Comparison of ENCODE assay signal across 17 mouse cellular contexts in the genomic region with DNA sequence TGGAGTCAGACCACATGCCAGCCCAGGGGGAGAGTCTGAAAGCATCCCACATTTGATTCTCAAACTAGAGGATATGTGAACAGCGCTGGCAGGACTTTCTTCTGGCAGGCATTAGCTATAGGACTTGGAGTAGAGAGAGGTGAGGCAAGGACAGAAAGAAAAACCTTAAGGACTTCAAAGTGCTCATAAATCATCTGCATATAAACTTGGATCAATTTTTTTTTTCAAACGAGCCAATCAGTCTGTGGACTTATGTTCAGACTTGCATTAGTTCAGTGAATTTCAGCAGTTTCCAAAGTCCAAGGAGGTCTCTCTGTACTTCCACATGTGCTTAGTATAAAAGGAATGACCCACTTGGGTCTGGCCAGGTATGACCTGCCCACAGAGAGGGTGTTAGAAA.
"Had no signal": no experiment of that assay in that cellular context is flagged by ENCODE, and none has a peak within 500 bp of the region (broad histone marks: within the 10 kb centered on the region; RNA-seq: fewer than 3 reads in every experiment).

No protein-coding gene starts in this region.

- H3K4me1 ChIP-seq: midbrain, embryonic 15.5 days had no signal

- DNase-seq: lung, adult 2 months; lung, postnatal 14 days; lung, postnatal 36 days; right cerebral cortex, postnatal 14 days; thymus, adult 2 months; thymus, postnatal 25 days; thymus, postnatal 4 days had no signal

- H3K9ac ChIP-seq: lung, embryonic 15.5 days; midbrain, embryonic 13.5 days; midbrain, embryonic 15.5 days; neural tube, embryonic 12.5 days; stomach, embryonic 15.5 days had no signal

- H3K27ac ChIP-seq: lung, embryonic 15.5 days; macrophage; midbrain, embryonic 13.5 days; midbrain, embryonic 15.5 days; neural tube, embryonic 12.5 days; stomach, embryonic 15.5 days; stomach, postnatal 0 days had no signal

- H3K4me3 ChIP-seq: lung, embryonic 15.5 days; megakaryocyte, embryonic 14.5 days; midbrain, embryonic 13.5 days; midbrain, embryonic 15.5 days; neural tube, embryonic 12.5 days; stomach, embryonic 15.5 days had no signal

- H3K27me3 ChIP-seq: lung, embryonic 15.5 days; midbrain, embryonic 13.5 days; midbrain, embryonic 15.5 days; neural tube, embryonic 12.5 days; stomach, embryonic 15.5 days had no signal

- H3K36me3 ChIP-seq: lung, embryonic 15.5 days; midbrain, embryonic 13.5 days; midbrain, embryonic 15.5 days; neural tube, embryonic 12.5 days; stomach, embryonic 15.5 days had no signal

- ATAC-seq: lung, postnatal 0 days; midbrain, embryonic 13.5 days; midbrain, embryonic 15.5 days had no signal

- H3K9me3 ChIP-seq: lung, embryonic 15.5 days; megakaryocyte, embryonic 14.5 days; midbrain, embryonic 13.5 days; midbrain, embryonic 15.5 days; neural tube, embryonic 12.5 days; stomach, embryonic 15.5 days had no signal

- H3K4me2 ChIP-seq: lung, embryonic 15.5 days; midbrain, embryonic 11.5 days; midbrain, embryonic 13.5 days; midbrain, embryonic 15.5 days; neural tube, embryonic 12.5 days; stomach, embryonic 15.5 days had no signal
